Mouse (Mus musculus) megakaryocyte, adult 5-6 weeks (primary cell): Measurements from ENCODE around the gene Zcchc13. TPM values are rescaled to one million over a fixed set of nuclear protein-coding genes. Genes with fewer than 3 reads are reported as not detected.
"Not testable (repeated sequence)": the region's sequence is repeated elsewhere in the genome, so short reads cannot be mapped to it uniquely, and the experiment has no call there.

Source experiments
- ATAC-seq: 2 replicates; pipeline ENCODE4 v1.8.0; 2016; ENCODE audit warnings: mild to moderate bottlenecking, inconsistent platforms; ENCODE audit not compliant: poor library complexity, severe bottlenecking
- total RNA-seq, 2 experiments: library from RNA; stranded (forward) in 1 of 2; stranded (reverse) in 1 of 2; fragments of 153-499, 151-499 nt in 1 of 2; fragments of 221-1000, 200-1000 nt in 1 of 2; gene quantifications; 2 replicates each; pipeline versions ENCODE4 v1.2.3 to v1.2.4; 2015 to 2017

The Zcchc13 gene
- total RNA-seq, 2 experiments from 2014 or later, result not detected

- no peak for ATAC-seq
Observed at GRCm38 (mm10) chrX:103638566-103638965, 8.2 kb downstream of the Zcchc13 start.

DNA sequence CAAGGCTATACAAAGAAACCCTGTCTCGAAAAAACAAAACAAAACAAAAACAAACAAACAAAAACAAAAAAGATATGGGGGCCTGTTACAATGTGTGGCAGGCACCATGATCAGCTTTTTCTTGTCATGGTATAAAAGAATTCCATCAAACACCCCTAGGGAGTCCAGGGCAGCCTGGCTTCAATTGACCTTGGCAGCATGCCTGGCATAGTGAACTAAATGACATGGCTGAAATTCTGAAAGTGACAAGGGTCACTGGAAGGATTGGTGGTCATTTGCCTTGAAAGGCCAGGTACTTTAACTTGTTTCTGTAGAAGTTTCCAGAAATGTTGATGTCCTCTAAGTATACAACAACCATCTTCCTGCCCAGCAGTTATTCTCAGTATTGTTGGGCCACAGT is 13.9 kb downstream of the Zcchc13 start:
- no peak for ATAC-seq

DNA sequence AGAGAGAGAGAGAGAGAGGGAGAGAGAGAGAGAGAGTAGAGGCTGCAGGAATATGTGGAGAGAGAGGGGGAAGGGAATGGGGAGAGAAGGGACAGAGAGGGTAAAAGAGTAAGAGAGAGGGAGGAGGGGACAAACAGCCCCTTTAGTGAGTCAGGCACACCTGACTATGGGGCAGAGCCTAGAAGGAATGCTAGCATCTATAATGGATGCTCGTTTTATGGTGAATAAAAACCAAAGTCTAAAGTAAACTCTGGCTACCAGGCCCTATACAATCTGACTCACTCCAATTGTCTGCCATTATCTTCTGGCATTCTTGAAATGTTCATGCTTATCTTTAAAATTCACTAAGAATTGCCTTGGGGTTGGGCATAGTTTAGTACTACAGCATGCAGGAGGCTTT is 21.7 kb downstream of the Zcchc13 start:
- no peak for ATAC-seq

DNA sequence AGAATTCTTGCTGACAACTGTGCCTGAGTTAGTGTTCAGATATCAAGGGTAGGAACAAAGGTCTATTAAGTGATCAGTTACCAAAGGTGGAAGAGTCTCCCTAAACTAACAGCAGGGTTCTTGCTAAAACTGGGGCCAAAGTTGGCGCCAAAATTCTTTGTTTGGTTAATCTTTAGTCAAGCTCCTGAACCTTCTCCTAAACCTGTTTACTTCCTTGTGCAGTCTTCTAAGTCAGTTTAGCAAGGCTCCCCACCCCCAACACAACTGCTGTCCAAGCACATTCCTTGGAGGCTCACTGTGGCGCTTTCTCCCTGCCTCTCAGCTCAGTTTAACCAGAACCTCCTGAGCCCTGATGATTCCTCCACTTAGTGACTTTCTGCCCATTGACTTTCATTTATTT is 22.6 kb downstream of the Zcchc13 start:
- no peak for ATAC-seq

DNA sequence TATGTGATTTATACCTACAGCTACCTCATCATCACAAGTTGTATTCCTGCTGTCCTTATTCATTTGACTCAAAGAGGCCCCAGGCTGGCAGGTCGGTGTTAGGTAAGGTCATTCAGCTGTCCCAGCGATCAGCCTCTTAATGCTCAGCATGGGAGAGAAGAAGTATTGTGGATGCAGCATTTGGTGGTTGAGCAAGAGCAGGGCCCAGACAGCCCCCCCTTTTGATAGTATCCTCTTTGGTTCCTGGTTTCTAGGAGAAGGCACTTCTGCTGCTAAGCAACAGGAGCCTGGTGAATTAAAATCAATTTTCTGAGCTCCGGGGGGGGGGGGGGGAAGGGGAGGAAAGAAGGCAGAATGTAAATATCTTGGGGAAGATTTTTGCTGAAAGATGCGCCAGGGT is 28.6 kb downstream of the Zcchc13 start:
- no peak for ATAC-seq

DNA sequence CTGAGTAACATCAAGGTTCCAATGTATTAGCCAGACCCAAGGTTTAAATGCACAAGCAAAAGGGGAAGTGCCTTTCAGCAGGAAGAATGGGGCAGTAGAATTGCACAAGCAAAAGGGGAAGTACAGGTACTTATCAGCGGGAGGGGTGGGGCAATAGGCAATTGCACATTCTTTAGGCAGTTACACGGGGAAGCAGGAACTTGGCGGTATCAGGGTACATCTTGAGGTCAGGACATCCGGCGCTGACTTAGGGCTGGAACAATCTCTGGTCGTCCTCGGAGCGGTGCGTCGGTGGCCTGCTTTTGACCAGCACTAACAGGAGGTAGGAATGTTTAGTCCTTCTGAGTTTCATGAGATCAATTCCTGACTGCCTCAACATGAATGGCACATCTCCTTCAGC is 34.1 kb downstream of the Zcchc13 start:
- ATAC-seq, result not testable (repeated sequence)

DNA sequence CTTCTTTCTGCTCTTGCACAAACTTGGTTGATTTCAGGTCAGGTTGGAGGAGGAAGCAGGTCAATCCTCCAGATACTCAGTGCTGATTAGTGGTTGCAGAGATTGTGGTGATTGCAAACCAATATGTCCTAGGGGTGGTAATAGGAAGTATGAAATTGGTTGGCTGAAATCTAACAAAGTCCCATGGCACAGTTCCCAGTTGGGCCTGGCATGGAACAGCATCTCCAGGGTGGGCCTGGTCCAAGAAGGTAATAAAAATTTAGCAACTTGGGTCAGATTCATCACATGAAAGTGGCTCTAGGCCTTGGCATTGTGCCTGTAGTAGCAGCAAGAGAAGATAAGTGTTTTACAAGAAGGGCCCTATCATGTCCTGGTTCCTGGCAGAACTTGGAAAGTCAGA is 39.9 kb downstream of the Zcchc13 start:
- no peak for ATAC-seq

- ATAC-seq, result no peak
Observed at GRCm38 (mm10) chrX:103673761-103674160, 43.4 kb downstream of the Zcchc13 start.

- no peak for ATAC-seq
Observed at GRCm38 (mm10) chrX:103674674-103675073, 44.3 kb downstream of the Zcchc13 start.

Other genes with a start within 250 kb of the Zcchc13 start
- gene Tsx, start 216.1 kb upstream of the Zcchc13 start, total RNA-seq (2015), result not detected in 2 replicates
- not detected in 2 replicates for gene Tsx, start 216.1 kb upstream of the Zcchc13 start, total RNA-seq (2017)
- not detected in 2 replicates for gene Gm26992, start 208.6 kb upstream of the Zcchc13 start, total RNA-seq (2015)
- gene Gm26992, start 208.6 kb upstream of the Zcchc13 start, total RNA-seq (2017), result not detected in 2 replicates
- 0.05 and 0.20 TPM in 2 replicates for gene Slc16a2, start 191.4 kb downstream of the Zcchc13 start, total RNA-seq (2015)
- 0.53 TPM in 1 of 2 replicates, not detected in the other for gene Slc16a2, start 191.4 kb downstream of the Zcchc13 start, total RNA-seq (2017)